Mouse (Mus musculus): ENCODE data around the gene N4bp3. TPM values are rescaled to one million over a fixed set of nuclear protein-coding genes. Genes with fewer than 3 reads are reported as not detected.

Gene N4bp3
- total and polyA plus RNA-seq, 2 experiments from 2014 or later: 24.7 to 41.2 TPM

- peaks cover 6% of the 10 kb centered on the region; the same call in 1 of the 2 replicates for H3K4me1 ChIP-seq (ENCODE audit: insufficient read depth, low read length)
- no peak for TF ChIP-seq CTCF (IDR thresholded peaks at IDR 0.05)
- ATAC-seq (ENCODE audit: low FRiP score) (peak; percentile 32; the same call in 1 of the 2 replicates), DNase-seq (ENCODE audit: low spot score) (peak; percentile 44)
- H3K4me3 ChIP-seq (ENCODE audit: low read depth, low read length): peak overlapping the region; percentile 65
- peaks cover 3% of the 10 kb centered on the region; the same call in 1 of the 2 replicates for H3K36me3 ChIP-seq (ENCODE audit: insufficient read depth, low read length)
- peak overlapping the region; percentile 38; the same call in 1 of the 2 replicates for H3K27ac ChIP-seq (ENCODE audit: low read depth, low read length)
- H3K9me3 ChIP-seq (ENCODE audit: low read length): no peaks in the 10 kb centered on the region
- WGBS: 7% methylated on average over 7 of the region's 7 CpGs
- peak overlapping the region; percentile 61 for H3K9ac ChIP-seq (replicated peaks; ENCODE audit: low read length, poor library complexity, severe bottlenecking)
- H3K27me3 ChIP-seq (ENCODE audit: insufficient read depth, low read length): no peaks in the 10 kb centered on the region; the same call in 1 of the 2 replicates
- peak overlapping the region; percentile 69 for H3K4me2 ChIP-seq (ENCODE audit: low read depth, low read length, poor library complexity, severe bottlenecking)
Observed at GRCm38 (mm10) chr11:51649889-51650199, 798 bp downstream of the N4bp3 start.

DNA sequence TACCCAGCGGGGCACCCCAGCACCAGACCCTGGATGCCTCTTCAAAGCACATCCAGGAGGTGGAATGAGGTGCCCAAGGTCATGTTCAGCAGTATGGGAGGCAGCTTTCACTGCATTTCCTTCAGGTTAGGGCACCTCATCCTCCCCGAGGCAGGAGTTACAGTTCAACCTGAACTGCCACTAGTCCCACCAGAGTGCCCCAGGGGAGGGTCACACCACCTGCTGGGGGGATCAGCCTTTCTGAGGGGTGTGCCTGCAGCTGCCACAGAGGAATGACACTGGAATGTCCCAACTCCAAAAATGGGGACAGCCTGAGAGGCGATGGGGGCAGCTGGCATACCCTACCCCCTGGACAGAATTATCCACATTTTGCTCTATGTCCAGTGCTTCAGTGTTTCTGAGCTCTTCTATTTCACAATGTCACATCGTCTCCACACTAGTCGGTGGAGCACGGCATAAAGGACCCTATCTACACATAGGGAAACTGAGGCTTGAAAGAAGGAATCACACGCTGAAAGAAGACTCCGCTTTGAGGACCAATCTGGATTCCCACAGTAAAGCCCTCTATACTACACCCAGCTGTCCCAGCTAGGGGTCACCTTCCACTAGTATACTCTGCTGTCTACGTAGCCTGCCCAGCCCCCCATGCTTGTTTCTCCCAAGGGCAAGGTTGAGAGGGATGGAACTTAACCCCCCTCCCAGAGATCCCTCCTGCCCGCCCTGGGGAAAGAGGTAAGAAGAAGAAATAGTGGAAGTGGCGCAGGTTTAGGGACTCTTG lies 1.3 kb downstream of the N4bp3 start:
- Histone ChIP-seq H3K9ac (replicated peaks; ENCODE audit: low read length, poor library complexity, severe bottlenecking) (peak overlapping the region; percentile 61), H3K36me3 (ENCODE audit: insufficient read depth, low read length) (peaks cover 8% of the 10 kb centered on the region; the same call in 1 of the 2 replicates), H3K4me1 (ENCODE audit: insufficient read depth, low read length) (peaks cover 6% of the 10 kb centered on the region; the same call in 1 of the 2 replicates), H3K4me3 (ENCODE audit: low read depth, low read length) (peak overlapping the region; percentile 65), H3K27ac (ENCODE audit: low read depth, low read length) (peak overlapping the region; percentile 38; the same call in 1 of the 2 replicates), H3K4me2 (ENCODE audit: low read depth, low read length, poor library complexity, severe bottlenecking) (peak overlapping the region; percentile 69), H3K27me3 (ENCODE audit: insufficient read depth, low read length) (no peaks in the 10 kb centered on the region; the same call in 1 of the 2 replicates), H3K9me3 (ENCODE audit: low read length) (no peaks in the 10 kb centered on the region)
- DNase-seq (ENCODE audit: low spot score) (no peak), ATAC-seq (ENCODE audit: low FRiP score) (no peak)
- TF ChIP-seq CTCF (IDR thresholded peaks at IDR 0.05): no peak
- 25% methylated on average over 11 of the region's 11 CpGs for WGBS

DNA sequence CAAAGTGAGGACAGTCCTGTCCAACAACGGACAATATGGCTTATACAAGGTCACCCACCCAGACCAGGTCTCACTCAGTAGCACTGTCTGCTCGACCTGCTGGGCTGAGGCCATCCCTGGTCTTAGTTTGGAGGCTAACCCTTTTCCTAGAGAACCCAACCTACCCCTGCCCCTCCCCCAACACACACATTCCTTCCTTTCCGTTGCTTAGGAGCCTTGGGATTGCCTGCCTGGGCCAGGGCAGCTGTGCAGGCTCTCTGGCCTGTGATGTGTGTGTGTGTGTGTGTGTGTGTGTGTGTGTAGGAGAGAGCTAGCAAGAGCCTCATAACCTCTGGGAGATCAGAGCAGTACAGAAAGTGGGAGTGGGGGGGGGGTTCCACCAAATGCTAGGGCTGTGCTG lies 2.1 kb downstream of the N4bp3 start:
- DNase-seq (ENCODE audit: low spot score) (no peak), ATAC-seq (ENCODE audit: low FRiP score) (no peak)
- peak overlapping the region; percentile 69; the same call in 1 of the 2 replicates for H3K4me2 ChIP-seq (ENCODE audit: low read depth, low read length, poor library complexity, severe bottlenecking)
- H3K27me3 ChIP-seq (ENCODE audit: insufficient read depth, low read length): no peaks in the 10 kb centered on the region; the same call in 1 of the 2 replicates
- peaks cover 15% of the 10 kb centered on the region for H3K36me3 ChIP-seq (ENCODE audit: insufficient read depth, low read length)
- WGBS: 15% methylated on average over 3 of the region's 3 CpGs
- H3K4me3 ChIP-seq (ENCODE audit: low read depth, low read length): no peak overlapping the region
- no peaks in the 10 kb centered on the region for H3K9me3 ChIP-seq (ENCODE audit: low read length)
- H3K27ac ChIP-seq (ENCODE audit: low read depth, low read length): no peak overlapping the region
- no peak for TF ChIP-seq CTCF (IDR thresholded peaks at IDR 0.05)
- H3K9ac ChIP-seq (replicated peaks; ENCODE audit: low read length, poor library complexity, severe bottlenecking): no peak overlapping the region
- peaks cover 6% of the 10 kb centered on the region; the same call in 1 of the 2 replicates for H3K4me1 ChIP-seq (ENCODE audit: insufficient read depth, low read length)

DNA sequence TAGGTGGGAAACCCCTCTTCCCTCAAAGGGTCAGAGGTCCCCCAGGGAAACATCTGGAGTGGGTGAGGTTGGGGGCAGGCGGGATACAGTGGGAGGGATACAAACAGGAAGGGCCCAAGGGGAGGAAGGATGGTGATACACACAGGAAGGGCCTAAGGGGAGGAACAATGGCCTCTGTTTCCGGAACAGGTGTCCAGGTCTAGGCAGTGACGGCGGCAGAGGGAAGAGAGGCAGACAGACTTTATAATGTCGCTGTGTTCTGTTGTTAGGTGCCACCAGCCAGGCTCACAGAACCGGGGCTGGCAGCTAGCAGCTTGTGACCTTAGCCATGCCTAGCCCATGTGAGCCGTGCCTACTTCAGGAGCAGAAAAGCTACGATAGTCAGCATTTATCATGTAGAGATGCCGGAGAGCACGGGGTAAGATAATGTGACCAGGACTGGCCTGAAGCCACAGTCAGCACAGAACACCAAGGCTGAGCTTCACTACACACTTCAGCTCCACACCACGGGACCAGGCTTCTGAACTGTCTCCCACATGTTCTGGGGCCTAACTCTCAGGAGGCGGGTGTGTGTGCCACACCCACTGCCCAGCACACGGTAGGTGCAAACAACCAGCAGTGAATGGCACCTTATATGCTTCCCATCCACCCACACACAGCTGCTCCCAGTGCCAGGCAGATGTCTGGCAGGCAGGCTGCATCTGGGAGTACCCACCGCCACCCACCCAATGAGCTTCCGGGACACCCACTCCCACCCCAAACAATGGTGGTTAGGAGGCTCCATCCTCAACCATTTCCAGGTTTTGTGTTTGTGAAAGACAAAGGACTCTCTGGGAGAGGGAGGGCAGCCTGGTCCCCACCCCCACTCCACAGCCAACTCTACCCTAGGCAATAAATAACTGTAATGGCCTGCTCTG lies 3.6 kb downstream of the N4bp3 start:
- no peak for ATAC-seq (ENCODE audit: low FRiP score)
- TF ChIP-seq CTCF (IDR thresholded peaks at IDR 0.05): no peak
- no peak overlapping the region for H3K4me3 ChIP-seq (ENCODE audit: low read depth, low read length)
- peaks cover 20% of the 10 kb centered on the region for H3K36me3 ChIP-seq (ENCODE audit: insufficient read depth, low read length)
- H3K4me2 ChIP-seq (ENCODE audit: low read depth, low read length, poor library complexity, severe bottlenecking): no peak overlapping the region
- no peak overlapping the region for H3K27ac ChIP-seq (ENCODE audit: low read depth, low read length)
- H3K4me1 ChIP-seq (ENCODE audit: insufficient read depth, low read length): peaks cover 6% of the 10 kb centered on the region; the same call in 1 of the 2 replicates
- H3K27me3 ChIP-seq (ENCODE audit: insufficient read depth, low read length): no peaks in the 10 kb centered on the region; the same call in 1 of the 2 replicates
- H3K9ac ChIP-seq (replicated peaks; ENCODE audit: low read length, poor library complexity, severe bottlenecking): no peak overlapping the region
- no peaks in the 10 kb centered on the region for H3K9me3 ChIP-seq (ENCODE audit: low read length)
- WGBS: 82% methylated on average over 15 of the region's 15 CpGs
- DNase-seq (ENCODE audit: low spot score): no peak

GRCm38 (mm10) chr11:51646245-51646644 lies 4.4 kb downstream of the N4bp3 start:
- Histone ChIP-seq H3K4me3 (ENCODE audit: low read depth, low read length) (no peak overlapping the region), H3K9me3 (ENCODE audit: low read length) (no peaks in the 10 kb centered on the region), H3K27me3 (ENCODE audit: insufficient read depth, low read length) (no peaks in the 10 kb centered on the region), H3K4me1 (ENCODE audit: insufficient read depth, low read length) (peaks cover 6% of the 10 kb centered on the region; the same call in 1 of the 2 replicates), H3K36me3 (ENCODE audit: insufficient read depth, low read length) (peaks cover 20% of the 10 kb centered on the region), H3K9ac (replicated peaks; ENCODE audit: low read length, poor library complexity, severe bottlenecking) (no peak overlapping the region), H3K27ac (ENCODE audit: low read depth, low read length) (no peak overlapping the region), H3K4me2 (ENCODE audit: low read depth, low read length, poor library complexity, severe bottlenecking) (no peak overlapping the region)
- no peak for TF ChIP-seq CTCF (IDR thresholded peaks at IDR 0.05)
- no peak for DNase-seq (ENCODE audit: low spot score)
- no peak for ATAC-seq (ENCODE audit: low FRiP score)
- WGBS: 86% methylated on average over 7 of the region's 7 CpGs
